Mouse (Mus musculus) mesoderm, embryonic 11.5 days (tissue): ENCODE results near the gene Rbm43.

ENCODE experiments used
- DNase-seq: peaks from one replicate; pipeline ENCODE4 v3.0.0-alpha.2; 2012; ENCODE audit warnings: low read depth, low spot score

Gene Rbm43

DNA sequence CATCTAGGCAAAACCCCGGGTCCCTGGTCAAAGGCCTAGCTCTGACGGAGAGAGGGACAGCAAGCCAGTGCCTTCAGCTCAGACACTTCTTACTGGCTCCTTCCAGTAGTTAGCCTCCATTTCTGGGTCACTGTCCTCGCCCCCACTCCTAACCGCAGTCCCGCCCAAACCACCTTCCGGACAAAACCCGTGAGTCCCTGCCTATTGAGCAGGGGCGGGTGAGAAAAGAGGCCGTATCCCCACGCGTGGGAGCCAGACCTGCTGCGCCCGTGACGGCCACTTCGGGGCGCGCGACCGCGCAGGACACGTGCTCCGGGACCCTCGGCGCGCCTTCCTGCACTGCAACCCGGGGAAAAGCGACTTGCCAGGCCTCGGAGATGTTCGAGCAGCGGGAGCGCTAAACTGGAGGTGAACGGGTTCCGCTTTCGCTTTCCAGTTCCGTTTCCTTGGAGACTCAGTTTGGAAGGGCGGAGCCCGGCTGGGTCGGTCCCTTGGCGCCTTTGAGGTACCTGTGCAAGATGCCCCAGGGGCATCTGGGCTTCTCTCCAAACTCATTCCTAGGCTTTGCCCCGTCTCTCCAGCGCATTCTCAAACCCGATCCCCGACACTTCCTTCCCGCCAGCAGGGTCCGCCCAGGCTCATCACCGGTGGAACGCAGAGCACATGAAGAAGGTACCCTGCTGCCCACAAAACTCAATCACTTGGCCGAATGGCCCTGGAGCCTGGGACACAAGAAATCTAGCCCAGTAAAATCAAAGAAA, at the start of gene Rbm43:
Rbm43 (minus strand) TSS at position 590 of the 761 bp plus-strand sequence.
- DNase-seq = peak; percentile 62

DNA sequence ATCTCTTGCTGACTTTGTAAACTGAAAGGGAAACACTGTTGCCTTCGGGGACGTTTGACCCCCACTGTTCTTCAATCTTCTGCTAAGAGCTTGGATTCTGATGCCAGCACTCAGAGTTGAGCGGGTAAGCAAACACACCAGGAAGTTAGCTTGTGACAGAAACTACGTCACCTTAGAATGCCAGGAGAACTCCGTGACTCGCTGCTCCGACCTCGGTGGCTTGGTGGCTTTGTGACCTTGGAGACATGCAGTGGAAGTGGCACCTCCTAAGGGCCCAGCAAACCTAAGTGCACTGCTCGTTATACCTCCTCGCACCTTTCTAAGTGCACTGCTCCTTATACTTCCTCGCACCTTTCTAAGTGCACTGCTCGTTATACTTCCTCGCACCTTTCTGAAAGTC, 47.3 kb upstream of the Rbm43 start:
- no peak for DNase-seq

DNA sequence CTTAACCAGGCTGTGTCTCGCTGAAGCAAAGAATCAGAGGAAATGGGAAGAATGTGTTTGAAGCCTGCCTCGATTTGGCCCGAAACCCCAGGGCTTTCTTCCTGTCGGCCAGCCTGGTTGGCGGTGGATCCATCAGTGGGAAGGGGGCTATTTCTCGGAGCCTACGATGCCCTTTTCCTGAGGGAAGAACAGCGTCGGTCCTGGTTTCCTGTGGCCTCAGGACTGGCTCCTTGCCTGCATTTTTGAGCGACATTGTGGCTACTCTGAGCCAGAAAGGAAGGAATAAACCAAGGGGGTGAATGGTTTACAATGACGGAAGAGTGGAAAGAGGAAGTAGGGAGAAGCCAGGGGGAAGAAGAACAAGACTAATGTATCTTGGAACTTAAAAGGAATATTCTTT, 46.7 kb upstream of the Rbm43 start:
- no peak for DNase-seq

DNA sequence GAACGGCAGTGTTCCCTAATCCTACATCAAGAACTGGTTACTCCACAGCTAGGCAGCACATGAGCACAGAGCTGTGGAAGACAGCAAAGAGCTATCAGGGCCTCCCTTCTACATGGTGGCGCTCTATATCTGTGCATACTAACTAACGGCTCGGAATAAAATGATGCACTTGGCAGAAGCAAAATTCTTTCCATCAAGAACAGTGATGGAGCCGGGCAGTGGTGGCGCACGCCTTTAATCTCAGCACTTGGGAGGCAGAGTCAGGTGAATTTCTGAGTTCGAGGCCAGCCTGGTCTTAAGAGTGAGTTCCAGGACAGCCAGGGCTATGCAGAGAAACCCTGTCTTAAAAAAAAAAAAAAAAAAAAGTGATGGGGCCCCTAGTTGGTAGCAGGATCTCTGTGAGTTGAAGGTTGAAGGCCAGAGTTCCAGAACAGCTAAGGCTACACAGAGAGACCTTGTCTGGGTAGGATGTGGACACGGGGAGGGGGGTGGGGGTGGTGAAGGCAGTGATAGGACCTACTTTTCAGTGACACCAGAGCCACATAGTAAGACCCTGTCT, 38.5 kb upstream of the Rbm43 start, which contains the start of gene Nmi:
Nmi (minus strand) TSS at position 85 of the 559 bp plus-strand sequence.
- no peak for DNase-seq

DNA sequence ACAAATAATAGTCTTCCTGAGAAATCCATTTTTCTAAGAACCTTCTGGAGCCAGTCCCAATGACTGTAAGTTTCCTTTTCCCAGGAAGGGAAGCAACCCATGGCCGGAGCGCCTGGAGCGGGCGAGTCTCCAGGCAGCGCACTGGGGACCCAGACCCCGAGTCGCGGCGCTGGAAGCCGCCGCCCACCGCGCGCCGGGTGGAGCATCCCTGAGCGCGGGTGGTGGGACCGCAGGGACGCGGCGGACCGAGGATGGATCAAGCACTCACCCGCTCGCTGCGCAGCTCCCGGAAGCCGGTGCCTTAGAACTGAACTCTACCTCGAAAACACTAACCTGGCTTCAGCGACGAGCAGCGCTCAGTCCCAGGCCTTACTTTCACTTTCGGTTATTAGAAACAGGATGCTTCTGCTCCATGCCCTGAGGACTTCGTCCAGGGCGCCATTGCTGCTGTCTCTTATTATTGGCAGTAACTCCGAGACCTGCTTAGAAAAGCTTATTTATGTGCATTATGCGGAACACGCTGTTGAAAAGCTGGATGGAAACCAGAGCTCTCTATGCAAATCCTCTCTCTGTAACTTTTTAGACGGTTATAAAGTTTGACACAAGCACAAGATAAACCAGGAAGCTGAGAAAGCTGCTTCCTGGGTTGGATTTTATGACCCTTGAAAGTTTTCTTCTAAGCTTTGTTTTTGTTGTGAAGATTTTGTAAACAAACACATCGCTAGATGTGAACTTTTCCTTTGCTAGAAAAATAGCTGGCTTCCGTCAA, 37.9 kb upstream of the Rbm43 start:
- peak; percentile 25 for DNase-seq

DNA sequence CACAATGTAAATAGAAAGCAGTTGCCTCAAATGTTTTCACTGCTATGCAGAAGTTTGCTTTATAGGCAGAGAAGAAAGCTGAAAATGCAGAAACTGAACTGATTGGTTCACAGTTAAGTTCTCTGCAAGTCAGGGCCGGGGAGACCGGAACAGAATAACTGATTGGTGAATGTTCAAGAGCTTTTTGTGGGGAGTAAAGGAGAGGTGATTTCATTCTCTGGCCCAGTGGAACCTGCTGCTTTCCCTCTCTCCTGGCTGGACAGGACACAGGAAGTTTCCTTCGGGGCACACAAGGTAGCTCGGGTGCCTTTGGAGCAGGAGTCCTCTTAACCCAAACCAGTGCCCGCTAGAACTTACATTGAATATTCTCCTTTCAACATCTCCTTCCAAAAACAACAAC, 37.2 kb upstream of the Rbm43 start:
- no peak for DNase-seq

DNA sequence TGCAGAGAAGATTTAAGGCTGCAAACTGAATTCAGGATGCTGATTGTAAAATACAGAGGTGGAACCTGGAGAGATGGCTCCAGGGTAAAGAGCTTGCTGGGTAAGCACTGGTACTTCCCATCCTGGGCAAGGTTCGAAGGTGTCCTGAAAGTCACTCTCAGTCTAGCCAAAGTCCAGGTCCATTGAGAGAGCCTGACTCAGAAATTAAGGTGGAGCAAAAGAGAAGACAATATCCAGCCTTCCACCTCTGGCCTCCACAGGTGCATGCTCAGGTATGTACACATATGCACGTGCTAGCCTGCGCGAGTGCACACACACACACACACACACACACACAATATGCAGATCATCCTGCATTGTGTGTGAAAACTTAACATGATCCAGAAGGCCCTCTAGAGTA, 35.9 kb upstream of the Rbm43 start:
- DNase-seq = no peak

DNA sequence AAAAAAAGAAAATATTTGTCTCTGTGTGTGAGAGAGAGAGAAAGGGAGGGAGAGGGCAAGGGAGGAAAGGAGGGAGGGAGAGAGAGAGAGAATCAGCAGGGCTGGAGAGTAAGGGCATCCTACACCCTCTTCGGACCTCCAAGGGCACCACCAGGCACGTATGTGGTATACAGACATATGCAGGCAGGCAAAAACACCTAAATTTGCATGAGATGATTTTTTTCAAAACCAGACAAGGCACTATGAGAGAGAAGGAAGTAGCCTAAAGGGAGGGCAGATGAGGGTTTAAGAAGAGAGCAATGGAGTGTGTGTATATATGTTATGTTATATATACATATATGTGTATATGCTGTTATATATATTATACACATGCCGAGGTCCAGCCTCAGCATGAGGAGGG, 32.3 kb upstream of the Rbm43 start:
- DNase-seq = no peak

DNA sequence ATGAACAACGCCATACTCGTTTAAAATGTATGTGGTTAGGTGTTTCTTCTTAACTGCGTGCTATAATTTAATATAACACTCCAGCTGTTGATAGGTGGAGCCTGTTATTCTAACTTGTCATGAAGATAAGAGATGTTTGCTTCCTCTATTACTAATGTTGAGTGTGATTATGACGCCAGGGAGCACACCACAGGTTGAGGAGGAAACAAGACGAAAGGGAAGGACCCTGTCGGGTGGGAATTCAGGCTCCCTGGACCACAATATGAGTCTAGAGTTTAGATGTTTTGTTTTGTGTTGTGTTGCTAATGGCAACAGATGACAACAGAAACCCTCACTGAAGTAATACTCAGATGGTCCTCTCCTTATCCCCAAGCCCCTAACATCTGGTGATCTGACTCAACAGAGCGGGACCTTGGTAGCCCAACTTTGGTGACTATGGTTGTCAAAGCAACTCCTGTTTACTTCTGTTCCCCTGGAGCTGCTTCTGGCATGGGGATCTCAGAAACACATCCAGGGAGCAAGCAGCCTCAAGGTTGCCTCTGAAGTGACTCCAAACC, 18.8 kb upstream of the Rbm43 start:
- no peak for DNase-seq

DNA sequence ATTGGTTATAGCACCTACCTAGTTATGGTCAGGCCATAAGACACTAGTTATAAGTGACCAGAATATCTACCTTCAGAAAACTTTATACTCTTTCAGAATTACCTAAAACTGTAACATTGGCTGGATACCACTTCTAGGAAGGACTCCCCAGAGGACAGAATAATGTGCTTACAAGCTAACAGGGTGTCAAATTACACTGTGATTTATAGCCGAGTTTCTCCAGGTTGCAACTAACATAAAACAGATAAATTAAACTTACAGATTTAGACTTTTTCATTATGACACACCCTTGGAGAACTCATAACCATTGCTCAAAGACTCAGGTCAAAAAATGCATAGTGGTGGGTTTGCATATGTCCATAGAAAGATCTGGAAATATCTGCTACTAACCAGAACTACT, 15.9 kb upstream of the Rbm43 start:
- peak; percentile 30 for DNase-seq

DNA sequence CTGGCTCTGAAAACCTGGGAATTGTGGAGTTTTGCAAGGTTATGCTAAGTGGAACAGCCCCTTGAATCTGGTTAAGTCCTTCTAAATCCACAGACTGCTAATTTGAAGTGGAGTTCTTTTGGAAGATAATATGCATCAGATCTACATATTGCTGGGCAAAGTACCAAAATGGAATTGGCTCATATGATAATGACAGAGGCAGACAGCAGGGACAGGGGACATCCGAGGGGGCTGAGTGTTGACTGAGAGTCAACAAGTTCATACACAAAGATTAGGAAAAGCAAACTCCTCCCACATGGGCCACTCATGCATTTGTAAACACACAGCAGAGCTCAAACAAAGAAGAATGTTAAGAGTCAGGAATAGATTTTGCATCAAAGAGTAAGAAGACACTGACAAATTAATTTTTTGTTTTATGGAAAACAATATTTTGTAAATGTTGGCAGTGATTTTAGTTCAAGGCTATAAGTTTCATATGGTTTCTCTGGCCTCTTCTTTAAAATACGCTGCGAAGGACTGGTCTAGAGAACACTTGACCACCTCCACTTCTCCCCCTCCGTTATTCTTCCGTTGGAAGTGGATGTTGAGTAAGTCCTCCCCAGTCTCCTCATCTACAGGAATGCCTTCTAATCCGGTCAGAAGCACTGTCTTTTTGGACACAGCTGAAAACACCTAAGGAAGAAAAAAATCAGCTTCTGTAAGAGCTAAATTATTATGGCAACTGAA, 13.3 kb upstream of the Rbm43 start:
- no peak for DNase-seq

DNA sequence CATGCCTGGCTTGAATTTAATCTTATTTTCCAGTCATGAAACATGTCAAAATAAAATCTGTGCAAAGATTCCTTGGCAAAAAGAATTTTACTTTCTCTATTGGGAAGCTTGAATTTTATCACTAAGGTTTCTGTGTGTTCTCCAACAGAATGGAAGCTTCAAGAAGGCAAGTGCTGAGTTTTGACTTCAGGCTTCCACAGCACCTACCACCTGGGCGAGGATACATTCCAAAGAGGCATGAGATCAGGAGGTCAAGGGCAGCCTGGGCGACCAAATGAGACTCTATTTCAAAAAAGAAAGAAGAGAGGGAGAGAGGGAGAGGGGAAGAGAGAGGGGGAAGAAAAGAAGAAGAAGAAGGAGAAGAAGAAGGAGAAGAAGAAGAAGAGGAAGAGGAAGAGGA, 10.8 kb upstream of the Rbm43 start:
- peak; percentile 35 for DNase-seq

DNA sequence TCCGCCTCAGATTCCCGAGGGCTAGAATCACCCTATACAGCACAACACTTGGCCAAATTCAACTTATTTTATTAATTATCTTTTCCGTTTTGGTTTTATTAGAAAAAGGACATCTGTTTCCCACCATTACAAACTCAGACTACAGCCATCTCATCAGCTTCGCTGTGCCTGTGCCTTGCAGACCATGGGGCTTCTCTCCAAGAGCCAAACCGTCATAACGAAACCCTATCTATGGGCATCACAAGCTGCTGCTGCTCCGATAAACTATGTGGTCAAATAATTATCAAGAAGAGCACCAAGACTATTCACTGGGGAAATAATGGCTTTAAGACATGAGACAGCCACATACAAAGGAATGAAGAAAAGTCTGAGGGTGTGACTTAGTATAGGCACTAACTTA, 6.9 kb upstream of the Rbm43 start:
- DNase-seq = no peak

DNA sequence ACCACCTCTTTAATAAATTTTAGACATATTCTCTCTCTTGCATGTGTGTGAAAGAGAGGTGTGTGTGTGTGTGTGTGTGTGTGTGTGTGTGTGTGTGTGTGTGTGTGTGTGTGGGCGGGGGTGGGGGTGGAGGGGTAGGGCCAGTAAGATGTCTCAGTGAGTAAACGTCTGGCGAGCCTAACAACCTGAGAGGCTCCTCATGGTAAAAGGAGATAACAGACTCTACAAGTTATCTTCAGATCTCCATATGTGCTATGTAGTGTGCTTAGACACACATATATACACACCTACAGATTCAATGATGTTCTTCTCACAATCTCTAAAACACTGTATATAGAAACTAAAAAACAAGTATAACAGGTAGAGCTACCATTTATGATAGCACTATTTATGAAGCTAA, 3.8 kb upstream of the Rbm43 start:
- DNase-seq = no peak

DNA sequence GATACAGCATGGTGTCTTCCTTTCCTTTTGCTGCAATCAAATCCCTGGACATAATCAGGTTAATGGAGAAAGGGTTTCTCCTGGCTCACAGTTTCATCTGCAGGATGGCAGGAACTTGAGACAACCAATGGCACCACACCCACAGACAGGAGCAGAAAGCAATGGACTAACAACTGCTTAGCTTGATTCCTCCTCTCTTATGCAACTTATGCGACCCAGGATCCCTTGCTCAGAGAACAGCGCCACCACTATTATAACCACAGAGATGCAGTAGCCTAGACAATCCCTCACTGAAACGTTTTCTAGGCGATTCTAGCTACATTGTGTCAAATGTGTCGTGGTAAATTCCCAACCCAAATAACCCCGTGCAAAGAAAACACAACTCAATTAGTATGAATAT, 2.0 kb upstream of the Rbm43 start:
- no peak for DNase-seq

DNA sequence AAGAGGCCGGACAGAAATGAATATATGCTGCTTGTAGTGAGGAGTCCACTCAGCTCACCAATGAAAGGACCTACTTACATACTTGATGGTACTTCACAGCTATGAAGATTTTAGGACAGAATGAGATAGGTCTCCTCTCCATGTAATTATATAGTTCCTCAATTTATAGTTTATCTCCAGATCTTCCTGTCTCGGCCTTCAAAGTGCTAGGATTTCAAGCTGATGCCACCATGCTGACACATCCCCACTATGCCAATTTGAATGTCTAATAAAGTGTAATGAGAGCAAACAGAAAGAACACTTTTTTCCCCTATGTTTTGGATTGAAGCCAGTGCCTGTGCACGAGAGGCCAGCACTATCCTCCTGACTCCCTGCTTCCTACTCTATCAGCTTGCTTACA, 1.6 kb upstream of the Rbm43 start:
- no peak for DNase-seq

DNA sequence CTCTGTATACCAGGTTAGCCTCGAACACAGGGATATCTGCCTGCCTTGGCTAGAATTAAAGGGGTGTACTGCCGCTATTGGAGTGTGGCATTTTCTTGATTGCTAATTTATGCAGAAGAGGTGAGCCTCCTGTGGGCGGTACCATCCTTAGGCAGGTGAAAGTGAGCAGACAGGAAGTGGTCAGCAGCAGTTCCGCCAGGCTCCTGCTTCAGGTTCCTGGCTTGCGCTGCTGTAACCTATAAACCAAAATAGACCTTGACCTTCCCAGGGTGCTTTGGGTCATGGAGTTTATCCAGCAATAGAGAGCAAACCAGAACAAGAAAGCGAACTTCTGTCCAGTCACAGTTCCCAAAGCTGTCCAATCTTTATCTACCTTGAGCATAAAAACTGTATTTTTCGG, 958 bp upstream of the Rbm43 start:
- DNase-seq = no peak

DNA sequence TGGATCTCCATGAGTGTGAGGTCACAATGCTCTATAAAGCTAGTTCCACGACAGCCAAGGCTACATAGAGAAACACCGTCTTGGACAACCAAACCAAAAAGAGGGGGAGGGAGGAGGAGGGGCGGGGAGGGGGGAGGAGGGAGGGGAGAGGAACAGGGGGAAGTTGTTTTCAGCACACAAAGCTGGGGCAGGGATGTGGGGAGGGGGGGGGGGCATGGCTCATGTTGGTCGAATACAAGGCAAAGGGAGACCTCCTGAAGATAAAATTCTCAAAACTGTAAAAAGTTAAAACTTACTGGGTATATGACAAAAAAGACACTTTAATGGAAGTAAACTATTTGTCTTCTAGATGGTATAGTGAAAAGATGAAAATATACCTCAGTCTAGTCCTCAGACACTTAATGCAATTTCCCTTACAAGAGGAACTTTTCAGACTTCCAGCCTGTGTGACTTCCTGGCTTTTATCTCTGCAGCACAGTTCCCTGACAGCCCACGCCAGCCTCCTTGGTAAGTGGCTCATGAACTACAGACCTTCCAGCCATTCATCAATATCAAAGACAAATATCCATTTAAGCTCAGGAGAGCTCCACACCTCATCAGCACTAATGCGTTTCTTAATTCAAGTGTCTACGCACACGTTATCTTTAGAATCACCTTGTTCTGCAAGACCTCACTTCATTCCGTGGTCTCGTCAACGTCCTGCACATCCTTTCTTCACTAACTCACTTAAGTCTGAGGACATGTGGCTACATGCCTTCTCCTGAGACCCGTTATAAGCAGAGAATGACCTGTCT, 1.4 kb downstream of the Rbm43 start:
- peak; percentile 12 for DNase-seq

DNA sequence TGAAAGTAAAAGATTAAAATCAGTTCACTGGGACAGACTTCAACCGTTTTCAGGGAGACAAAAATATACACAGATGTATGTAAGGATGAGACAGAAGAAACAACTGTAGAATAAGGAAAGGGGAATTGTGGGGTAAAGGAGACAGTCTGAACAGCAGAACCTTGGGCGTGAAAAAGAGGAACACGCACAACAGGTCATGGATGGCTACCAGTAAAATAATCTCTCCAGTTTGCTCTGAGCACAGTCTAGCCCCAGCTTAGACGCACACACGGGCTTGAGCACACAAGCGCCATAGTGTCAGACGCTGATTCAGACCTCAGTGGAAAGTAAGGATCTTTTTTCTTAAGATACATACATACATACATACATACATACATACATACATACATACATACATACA, 3.7 kb downstream of the Rbm43 start:
- DNase-seq = no peak

DNA sequence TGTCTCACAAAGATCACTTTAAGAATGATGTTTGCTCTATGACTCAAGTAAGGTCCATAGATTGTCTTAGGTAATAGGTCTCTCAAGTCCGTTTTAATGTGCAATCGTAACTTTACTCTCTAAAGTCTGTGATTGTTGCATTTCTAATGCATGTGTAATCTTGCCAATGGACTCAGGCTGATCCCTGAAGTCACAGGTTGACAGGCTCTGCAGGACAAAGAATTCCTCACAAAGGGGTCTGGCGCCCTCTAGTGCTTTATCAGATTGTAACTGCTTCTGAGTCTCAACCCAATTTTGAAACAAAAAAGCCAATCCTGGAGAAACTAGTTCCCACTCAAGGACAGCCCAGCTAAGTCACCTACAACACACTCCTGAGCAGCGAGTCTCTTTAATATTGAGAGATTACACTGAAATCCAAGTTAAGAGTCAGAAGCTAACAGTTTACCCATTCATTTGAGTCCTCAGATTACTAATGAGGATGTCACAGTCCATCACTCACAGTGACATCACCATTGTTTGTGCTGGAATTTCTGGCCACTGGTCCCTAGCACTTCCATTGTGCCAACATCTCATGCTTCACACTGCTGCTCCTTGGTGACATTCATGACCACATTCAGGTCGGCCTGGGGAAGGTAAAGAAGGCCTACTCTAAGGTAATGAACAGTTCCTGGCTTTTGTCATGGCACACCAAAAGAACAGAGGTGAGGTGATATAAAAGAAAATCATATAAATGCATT, 19.9 kb downstream of the Rbm43 start:
- DNase-seq = peak; percentile 89
